Mouse (Mus musculus): ENCODE results near the gene Ambra1.

- no peak for TF ChIP-seq CTCF (IDR thresholded peaks at IDR 0.05; ENCODE audit: insufficient read depth, low read depth, low read length)
- no peak for TF ChIP-seq POLR2A (IDR thresholded peaks at IDR 0.05; ENCODE audit: insufficient read depth, low read depth, low read length)
Measured at GRCm38 (mm10) chr2:91816741-91817140, 86.8 kb downstream of the Ambra1 start.
